Mouse (Mus musculus) left cerebral cortex, adult 8-10 months (tissue): ENCODE data around the gene Setd6. TPM values are rescaled to one million over a fixed set of nuclear protein-coding genes. Genes with fewer than 3 reads are reported as not detected.

Experiments
- DNase-seq, 2 experiments: peaks; one replicate each; pipeline ENCODE4 v3.0.0; 2022; ENCODE audit warnings: low spot score in 2 of 2
- total RNA-seq, 4 experiments: library from RNA; stranded (reverse); gene quantifications; 2 replicates each; pipeline ENCODE4 v1.2.4; 2022

The Setd6 gene
- 10 to 100 TPM; 17.6 to 25.4 (median 23.4) TPM for total RNA-seq

GRCm38 (mm10) chr8:95715676-95716531 is at the start of gene Setd6:
Gene Setd6, plus strand, starts transcription at chr8:95715881.
- peak; percentile 72 to 81 for DNase-seq

DNA sequence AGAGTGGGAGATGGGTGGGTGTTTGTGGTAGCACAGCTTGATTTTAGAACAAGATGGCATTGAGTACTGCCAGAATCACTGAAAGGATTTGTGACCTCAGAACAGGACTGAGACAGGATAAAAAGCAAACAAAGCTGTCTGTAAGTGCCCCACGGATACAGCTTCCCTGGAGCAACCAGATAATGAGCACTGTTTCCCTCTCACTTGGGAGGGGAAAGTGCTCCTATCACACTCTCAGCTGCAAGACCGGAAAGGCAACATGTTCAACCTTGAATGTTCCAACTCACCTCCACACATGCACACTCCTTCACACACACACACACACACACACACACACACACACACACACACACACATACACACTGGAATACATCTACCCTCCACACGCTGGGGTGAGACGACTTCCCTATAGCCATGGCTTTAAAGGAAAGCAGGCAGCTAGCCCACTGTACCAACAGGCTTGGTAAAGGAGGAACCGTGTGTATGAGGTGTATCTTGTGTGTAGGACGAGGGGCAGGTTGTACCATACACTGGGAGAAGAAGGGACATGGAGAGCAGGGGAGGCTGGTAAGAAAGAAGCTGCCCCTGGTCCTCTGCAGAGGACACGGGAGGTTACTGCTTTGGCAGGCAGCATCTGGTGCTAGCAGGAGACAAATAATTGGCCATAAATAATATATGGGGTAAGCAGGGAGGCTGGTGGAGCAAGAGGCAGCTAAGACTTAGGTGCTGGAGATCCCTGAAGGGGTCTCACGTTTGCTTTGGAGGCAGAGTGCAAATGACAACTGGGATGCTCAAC is 47.3 kb upstream of the Setd6 start:
- no peak for DNase-seq

GRCm38 (mm10) chr8:95669967-95670366 is 45.7 kb upstream of the Setd6 start:
- DNase-seq: no peak

GRCm38 (mm10) chr8:95671861-95672260 is 43.8 kb upstream of the Setd6 start:
- no peak for DNase-seq

GRCm38 (mm10) chr8:95672811-95673210 is 42.9 kb upstream of the Setd6 start:
- no peak for DNase-seq

DNA sequence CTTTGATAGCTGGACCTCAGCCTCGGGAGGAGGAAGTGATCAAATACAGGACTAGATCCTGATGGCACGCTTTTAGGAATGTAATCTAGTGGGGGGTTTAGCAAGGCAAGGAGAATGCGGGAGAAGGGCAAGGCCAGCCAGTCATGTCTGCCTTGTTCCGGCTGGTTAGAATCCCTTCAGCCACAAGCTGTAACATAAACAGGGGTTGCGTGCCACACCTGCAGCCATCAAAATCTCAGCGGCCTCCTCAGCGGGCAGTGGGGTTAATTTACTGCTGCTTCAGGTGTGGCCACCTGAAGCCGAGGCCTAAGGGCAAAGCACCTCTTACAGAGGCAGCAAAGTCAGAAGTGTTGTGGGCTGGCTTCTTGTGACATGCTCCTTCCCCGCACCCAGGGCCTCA is 39.0 kb upstream of the Setd6 start, which contains the start of gene Ndrg4:
Gene Ndrg4 (plus strand): TSS at position 350 of the 400 bp plus-strand sequence.
- DNase-seq: no peak

GRCm38 (mm10) chr8:95677591-95678023 is 38.1 kb upstream of the Setd6 start:
- no peak for DNase-seq

- peak in 1 of 2 experiments; percentile 64 for DNase-seq
Observed at GRCm38 (mm10) chr8:95678024-95678611, 37.6 kb upstream of the Setd6 start.

- no peak for DNase-seq
Observed at GRCm38 (mm10) chr8:95688073-95688672, 27.5 kb upstream of the Setd6 start.

DNA sequence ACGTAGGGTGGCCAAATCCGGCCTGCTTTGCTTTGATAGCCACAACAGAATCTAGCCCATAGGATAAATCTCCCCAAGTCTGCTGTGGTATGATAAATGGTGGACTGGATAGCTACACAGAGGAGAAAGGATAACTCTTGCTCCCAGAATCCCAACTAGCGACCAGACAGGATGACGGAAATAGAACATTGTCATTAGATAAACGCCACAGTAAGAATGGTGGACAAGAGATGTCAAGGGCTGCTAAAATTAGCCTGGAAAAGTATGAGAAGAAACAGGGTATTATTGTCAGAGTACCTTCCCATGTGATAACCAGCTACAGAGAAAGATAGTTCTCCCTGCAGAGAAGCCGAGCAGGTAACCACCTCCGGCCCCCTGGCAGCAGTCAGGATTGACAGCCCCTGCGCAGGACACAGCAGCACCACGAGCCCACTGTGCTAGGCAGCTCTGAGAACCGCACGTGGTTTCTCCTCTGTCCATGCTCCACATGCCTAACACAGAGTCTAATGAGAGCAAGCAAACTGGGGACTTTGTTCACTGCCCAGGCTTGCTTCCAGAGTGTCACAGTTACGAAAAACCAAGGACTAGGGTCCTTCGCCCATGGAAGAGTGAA is 24.6 kb upstream of the Setd6 start:
- DNase-seq: no peak

GRCm38 (mm10) chr8:95694631-95695030 is 21.1 kb upstream of the Setd6 start:
- DNase-seq: peak in 1 of 2 experiments; percentile 87

DNA sequence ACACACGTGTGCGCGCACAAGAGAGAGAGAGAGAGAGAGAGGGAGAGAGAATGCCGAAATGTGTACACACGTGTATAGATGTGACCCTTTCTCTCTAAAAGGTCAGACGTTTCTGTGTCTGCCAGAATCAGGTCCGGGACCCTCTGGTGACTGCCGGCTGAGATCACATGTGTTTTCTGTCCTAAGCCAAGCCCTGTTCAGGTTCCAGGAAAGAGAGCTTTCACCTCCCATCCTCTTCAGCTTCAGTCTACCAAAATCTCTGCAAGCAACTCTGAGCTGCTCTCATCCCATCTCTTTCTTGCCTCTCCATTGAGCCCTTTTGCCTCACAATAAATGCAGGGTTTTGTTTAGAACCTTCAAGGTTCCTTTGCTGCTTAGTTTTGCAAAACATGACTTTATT is 19.0 kb upstream of the Setd6 start:
- DNase-seq: no peak

DNA sequence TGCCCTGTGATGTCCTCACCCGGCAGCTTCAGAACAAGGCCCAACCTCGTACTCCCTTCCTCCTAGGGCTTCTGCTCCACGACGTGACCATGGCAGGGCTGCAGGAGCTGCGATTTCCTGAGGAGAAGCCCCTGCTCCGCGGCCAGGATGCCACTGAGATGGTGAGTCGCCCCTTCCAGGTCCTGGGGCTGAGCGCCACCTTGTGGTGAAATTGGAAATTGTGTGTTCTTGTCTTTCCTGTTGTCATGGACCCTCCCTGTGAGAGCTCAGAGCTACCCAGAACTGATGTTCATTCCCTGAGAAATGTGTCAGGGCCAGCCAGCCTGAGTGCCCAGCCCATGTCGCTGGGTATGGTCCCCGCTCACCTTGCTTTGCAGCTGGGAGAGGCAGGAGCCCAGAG is 18.6 kb upstream of the Setd6 start:
- DNase-seq: peak; percentile 70 to 95

GRCm38 (mm10) chr8:95698179-95698578 is 17.5 kb upstream of the Setd6 start:
- DNase-seq: no peak

DNA sequence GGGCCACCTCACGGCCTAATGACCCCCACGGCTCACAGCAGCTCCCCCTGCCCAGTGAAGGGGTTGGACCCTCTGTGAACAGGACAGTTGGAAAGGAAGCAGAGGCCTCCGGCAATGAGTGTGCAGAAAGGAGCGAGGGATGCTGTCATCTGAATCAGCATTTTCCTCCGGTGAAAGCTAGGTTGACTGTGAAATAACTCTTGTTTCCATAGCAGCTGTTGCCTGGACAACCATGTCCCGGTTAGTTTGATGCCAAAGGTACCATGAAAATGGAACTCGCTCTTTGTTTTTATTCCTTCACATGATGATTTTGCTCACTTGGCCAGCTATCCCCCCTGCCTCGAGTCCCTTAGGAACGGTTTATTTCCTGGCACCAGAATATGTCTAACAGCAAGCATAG is 15.4 kb upstream of the Setd6 start:
- DNase-seq: peak in 1 of 2 experiments; percentile 88

DNA sequence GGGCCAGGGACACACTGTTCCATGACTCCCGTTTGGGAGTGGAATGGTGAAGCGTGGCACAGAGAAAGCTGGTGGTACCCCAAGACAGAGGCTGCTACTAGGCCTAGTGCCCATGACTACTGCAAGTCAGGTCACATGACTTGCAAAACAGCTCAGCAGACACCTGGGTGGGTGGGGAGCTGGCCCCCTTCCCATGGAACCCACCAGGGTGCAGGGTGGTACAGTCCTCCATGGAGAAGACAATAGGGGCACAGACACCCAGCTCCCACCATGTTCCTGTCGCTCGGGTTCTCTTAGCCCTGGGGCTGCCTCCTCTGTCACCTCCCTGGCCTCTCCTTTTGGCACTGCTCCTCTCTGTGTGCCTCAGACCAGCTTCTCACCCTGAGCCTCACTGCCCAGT is 13.9 kb upstream of the Setd6 start:
- DNase-seq: no peak

GRCm38 (mm10) chr8:95702480-95703446 is 12.9 kb upstream of the Setd6 start:
- peak; percentile 87 to 96 for DNase-seq

GRCm38 (mm10) chr8:95703461-95704260 is 12.0 kb upstream of the Setd6 start:
- peak; percentile 78 to 85 for DNase-seq

- no peak for DNase-seq
Observed at GRCm38 (mm10) chr8:95704538-95704937, 11.1 kb upstream of the Setd6 start.
